ENCODE assay signal across 12 mouse cellular contexts in the genomic region with DNA sequence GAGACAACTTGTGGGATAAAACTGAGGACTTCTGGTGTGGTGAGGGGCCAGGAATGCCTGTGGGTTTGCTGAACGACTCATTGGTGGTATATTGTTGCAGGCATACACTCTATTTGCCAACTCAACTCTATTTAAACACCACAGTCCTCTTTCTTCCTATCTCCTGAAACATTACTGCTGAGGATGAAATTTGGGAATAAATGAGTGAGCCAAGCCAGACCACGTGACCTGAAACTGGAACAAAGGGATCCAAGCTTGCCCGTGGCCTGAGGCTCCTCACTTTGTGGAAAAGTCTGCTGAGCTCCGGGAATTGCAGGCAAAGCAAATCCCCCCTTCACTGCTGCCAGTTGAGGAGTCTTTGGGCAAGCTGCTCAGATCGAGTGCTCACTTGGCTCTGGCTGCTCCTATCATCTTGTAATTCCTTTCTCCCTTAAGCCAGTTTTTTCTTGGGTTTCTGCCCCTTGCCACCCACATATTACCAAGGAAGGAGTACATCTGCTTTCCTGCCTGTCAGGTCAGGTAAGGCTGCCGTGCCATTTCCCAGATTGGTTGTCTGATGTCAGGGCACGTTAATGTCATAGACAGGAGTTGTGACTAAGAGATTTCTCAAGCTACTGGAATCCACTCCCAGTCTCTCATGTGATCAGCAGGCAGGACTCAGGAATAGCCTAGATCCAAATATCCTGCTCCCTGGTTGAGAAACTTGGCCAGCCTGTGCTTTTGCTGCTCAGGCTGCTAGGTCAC. TPM values are rescaled to one million over a fixed set of nuclear protein-coding genes. Genes with fewer than 3 reads are reported as not detected.
A peak's percentile ranks its signal among the peaks of the same experiment; 100 is the strongest.
DNase-seq lines count a peak whose midpoint lies in the region; ATAC-seq and TF ChIP-seq lines count a peak whose summit lies in the region.
"Had no signal": no experiment of that assay in that cellular context is flagged by ENCODE, and none has a peak within 500 bp of the region (broad histone marks: within the 10 kb centered on the region; RNA-seq: fewer than 3 reads in every experiment).

No protein-coding gene starts in this region.

- 51% methylated on average over 7 of the region's 7 CpGs for whole genome bisulfite sequencing in heart, embryonic 11.5 days (ENCODE audit: insufficient replicate concordance)
- 61% methylated on average over 7 of the region's 7 CpGs for WGBS in intestine, postnatal 0 days

- no peaks in the 10 kb centered on the region for H3K9me3 ChIP-seq in heart, embryonic 11.5 days (replicated peaks; ENCODE audit: control insufficient read depth, low read length)
- no peaks in the 10 kb centered on the region for H3K9me3 ChIP-seq in ES-E14 (ENCODE audit: control insufficient read depth, insufficient read depth, low read depth, low read length)
- no peaks in the 10 kb centered on the region for H3K9me3 ChIP-seq in intestine, postnatal 0 days (ENCODE audit: control insufficient read depth)
- H3K9me3 ChIP-seq: limb, embryonic 13.5 days had no signal

- no peak for TF ChIP-seq CTCF in intestine, postnatal 0 days (IDR thresholded peaks at IDR 0.05; ENCODE audit: low read depth)

- no peaks in the 10 kb centered on the region for H3K36me3 ChIP-seq in heart, embryonic 11.5 days (ENCODE audit: control insufficient read depth, insufficient read depth, low read length)
- no peaks in the 10 kb centered on the region for H3K36me3 ChIP-seq in ES-E14 (ENCODE audit: control insufficient read depth, insufficient read depth, low read length, poor library complexity, severe bottlenecking)
- H3K36me3 ChIP-seq in intestine, postnatal 0 days (ENCODE audit: control insufficient read depth, insufficient read depth) = no peaks in the 10 kb centered on the region
- H3K36me3 ChIP-seq: limb, embryonic 13.5 days had no signal

- intact Hi-C loops in left cerebral cortex, postnatal 14 days (cut with DNase I) = loop anchor here (2.0 kb wide), 1 partner anchor 18 kb away; no protein-coding TSS in a partner anchor

- no peak overlapping the region for H3K4me2 ChIP-seq in heart, embryonic 11.5 days
- no peak overlapping the region for H3K4me2 ChIP-seq in intestine, postnatal 0 days (replicated peaks; ENCODE audit: low read depth)
- H3K4me2 ChIP-seq: limb, embryonic 13.5 days had no signal

- peaks cover 2% of the 10 kb centered on the region; the same call in 1 of the 2 replicates for H3K27me3 ChIP-seq in heart, embryonic 11.5 days (ENCODE audit: control insufficient read depth, insufficient read depth, low read length)
- H3K27me3 ChIP-seq in intestine, postnatal 0 days (replicated peaks; ENCODE audit: control insufficient read depth, insufficient read depth, low read length) = no peaks in the 10 kb centered on the region
- H3K27me3 ChIP-seq: limb, embryonic 13.5 days had no signal

- H3K4me1 ChIP-seq in heart, embryonic 11.5 days (ENCODE audit: control insufficient read depth, insufficient read depth, low read length) = no peaks in the 10 kb centered on the region
- peaks cover 0 to 6% of the 10 kb centered on the region in 2 experiments; a peak in 1 of 4 replicates for H3K4me1 ChIP-seq in ES-E14 (ENCODE audit: control insufficient read depth in 2 of 2, insufficient read depth in 2 of 2, low read length in 2 of 2, poor library complexity in 1 of 2)
- no peaks in the 10 kb centered on the region for H3K4me1 ChIP-seq in intestine, postnatal 0 days (replicated peaks; ENCODE audit: control insufficient read depth, insufficient read depth, low read length)
- H3K4me1 ChIP-seq: limb, embryonic 13.5 days had no signal

- H3K4me3 ChIP-seq in heart, embryonic 11.5 days (ENCODE audit: low read depth, low read length) = no peak overlapping the region
- no peak overlapping the region for H3K4me3 ChIP-seq in ES-E14 (ENCODE audit: insufficient read depth in 1 of 2, low read depth in 1 of 2, low read length in 2 of 2, poor library complexity in 1 of 2, severe bottlenecking in 1 of 2)
- no peak overlapping the region for H3K4me3 ChIP-seq in intestine, postnatal 0 days (ENCODE audit: low read depth, low read length)
- H3K4me3 ChIP-seq: limb, embryonic 13.5 days had no signal

- in situ Hi-C loops in ES-E14 (cut with MboI; ENCODE audit: low sequenced_read_pairs in 2 of 2, unreplicated experiment in 2 of 2) = no loop called here

- DNase-seq in heart, adult 18-20 months = peak; percentile 20 to 27
- DNase-seq in ES-E14 (ENCODE audit: low read depth, low spot score) = no peak
- peak; percentile 58 to 64 for DNase-seq in cerebellum, adult 18-20 months
- peak; percentile 9 to 39 for DNase-seq in left cerebral cortex, postnatal 14 days (ENCODE audit: low spot score in 2 of 2)
- DNase-seq in thymus, postnatal 25 days = no peak
- DNase-seq in thymus, adult 18-20 months = no peak
- DNase-seq: gastrocnemius, postnatal 25 days; thymus, postnatal 14 days had no signal

- no peak for ATAC-seq in heart, embryonic 11.5 days (replicated peaks; ENCODE audit: insufficient number of reproducible peaks, low FRiP score, low TSS enrichment)
- ATAC-seq in intestine, postnatal 0 days = no peak
- ATAC-seq: intestine, embryonic 16.5 days had no signal

- H3K9ac ChIP-seq in heart, embryonic 11.5 days (ENCODE audit: low read depth, low read length) = no peak overlapping the region
- H3K9ac ChIP-seq in ES-E14 (ENCODE audit: insufficient read depth, low read depth, low read length, poor library complexity, severe bottlenecking) = no peak overlapping the region
- H3K9ac ChIP-seq in intestine, postnatal 0 days (ENCODE audit: low read depth, low read length) = no peak overlapping the region
- H3K9ac ChIP-seq: limb, embryonic 13.5 days had no signal

- no peak overlapping the region for H3K27ac ChIP-seq in heart, embryonic 11.5 days (ENCODE audit: low read depth, low read length)
- peak overlapping the region; percentile 20; the same call in 1 of the 2 replicates for H3K27ac ChIP-seq in ES-E14 (ENCODE audit: insufficient read depth, low read depth, low read length, poor library complexity, severe bottlenecking)
- no peak overlapping the region for H3K27ac ChIP-seq in intestine, postnatal 0 days (ENCODE audit: low read depth, low read length)
- H3K27ac ChIP-seq: limb, embryonic 13.5 days had no signal

TF ChIP-seq in ES-E14, 5 proteins besides CTCF, POLR2A, EP300 and RAD21:
- TF ChIP-seq ZC3H11A (IDR thresholded peaks at IDR 0.05; ENCODE audit: borderline replicate concordance, low read depth, low read length) (no peak), ZNF384 (IDR thresholded peaks at IDR 0.05; ENCODE audit: low read depth, low read length) (no peak), MAFK (IDR thresholded peaks at IDR 0.05; ENCODE audit: insufficient read depth, low read depth, low read length) (no peak), CHD2 (IDR thresholded peaks at IDR 0.05; ENCODE audit: low read depth, low read length) (no peak), HCFC1 (IDR thresholded peaks at IDR 0.05; ENCODE audit: borderline replicate concordance, insufficient read depth, low read length) (no peak)

RNA-seq across cellular contexts. Expression of gene Porcn, which starts 16.5 kb away (rescaled TPM):
- 1 to 10 TPM; 2.0 to 3.0 TPM for total RNA-seq in heart, adult 18-20 months (2021)
- 5.2 and 5.9 TPM in 2 replicates for polyA plus RNA-seq in heart, embryonic 11.5 days (2014; fragmentation: Nextera tagmentation; extraction: Ambion mirVana)
- 59.0 and 96.5 TPM in 2 replicates for total RNA-seq in ES-E14 (2012; rRNA removed)
- 10 to 100 TPM; 83.2 to 83.3 TPM for total RNA-seq in left cerebral cortex, postnatal 14 days (2021)
- polyA plus RNA-seq in intestine, postnatal 0 days (2015; fragmentation: Nextera tagmentation; extraction: Ambion mirVana) = 4.3 TPM in 2 replicates

RNA-seq across cellular contexts. Expression of gene Ftsj1, which starts 29.4 kb away (rescaled TPM):
- total RNA-seq in heart, adult 18-20 months (2021) = 10 to 100 TPM in 1 of 2 experiments, 1 to 10 TPM in 1; 9.8 to 12.2 TPM
- 25.1 and 26.1 TPM in 2 replicates for polyA plus RNA-seq in heart, embryonic 11.5 days (2014; fragmentation: Nextera tagmentation; extraction: Ambion mirVana)
- 19.3 and 20.9 TPM in 2 replicates for total RNA-seq in ES-E14 (2012; rRNA removed)
- 10 to 100 TPM; 22.7 to 25.9 TPM for total RNA-seq in left cerebral cortex, postnatal 14 days (2021)
- 13.1 and 14.1 TPM in 2 replicates for polyA plus RNA-seq in intestine, postnatal 0 days (2015; fragmentation: Nextera tagmentation; extraction: Ambion mirVana)

RNA-seq across cellular contexts. Expression of gene Ebp, which starts 29.5 kb away (rescaled TPM):
- total RNA-seq in heart, adult 18-20 months (2021) = 10 to 100 TPM; 17.7 to 20.0 TPM
- polyA plus RNA-seq in heart, embryonic 11.5 days (2014; fragmentation: Nextera tagmentation; extraction: Ambion mirVana) = 24.4 and 37.4 TPM in 2 replicates
- 85.5 and 85.8 TPM in 2 replicates for total RNA-seq in ES-E14 (2012; rRNA removed)
- total RNA-seq in left cerebral cortex, postnatal 14 days (2021) = 10 to 100 TPM; 31.7 to 33.3 TPM
- 67.1 and 73.3 TPM in 2 replicates for polyA plus RNA-seq in intestine, postnatal 0 days (2015; fragmentation: Nextera tagmentation; extraction: Ambion mirVana)

RNA-seq across cellular contexts. Expression of gene Tbc1d25, which starts 46.9 kb away (rescaled TPM):
- 1 to 10 TPM; 4.0 to 4.3 TPM for total RNA-seq in heart, adult 18-20 months (2021)
- polyA plus RNA-seq in heart, embryonic 11.5 days (2014; fragmentation: Nextera tagmentation; extraction: Ambion mirVana) = 10.4 and 12.1 TPM in 2 replicates
- 10.5 and 13.7 TPM in 2 replicates for total RNA-seq in ES-E14 (2012; rRNA removed)
- total RNA-seq in left cerebral cortex, postnatal 14 days (2021) = 10 to 100 TPM; 15.7 to 16.3 TPM
- polyA plus RNA-seq in intestine, postnatal 0 days (2015; fragmentation: Nextera tagmentation; extraction: Ambion mirVana) = 4.0 and 4.5 TPM in 2 replicates

RNA-seq across cellular contexts. Expression of gene Slc38a5, which starts 48.1 kb away (rescaled TPM):
- total RNA-seq in heart, adult 18-20 months (2021) = under 1 TPM; 0.36 to 0.67 TPM
- 17.5 and 23.8 TPM in 2 replicates for polyA plus RNA-seq in heart, embryonic 11.5 days (2014; fragmentation: Nextera tagmentation; extraction: Ambion mirVana)
- total RNA-seq in ES-E14 (2012; rRNA removed) = 3.6 and 7.2 TPM in 2 replicates
- total RNA-seq in left cerebral cortex, postnatal 14 days (2021) = 10 to 100 TPM; 11.9 to 12.7 TPM
- 1.1 and 1.3 TPM in 2 replicates for polyA plus RNA-seq in intestine, postnatal 0 days (2015; fragmentation: Nextera tagmentation; extraction: Ambion mirVana)
- total RNA-seq: gastrocnemius, postnatal 25 days had no signal

Comparison
In these comparisons a context has a peak if more than half of its experiments do, and no peak if none do; other contexts are left out.
1. DNase-seq: peak in heart, adult 18-20 months (2 of 2), cerebellum, adult 18-20 months (2 of 2) and left cerebral cortex, postnatal 14 days (2 of 2); none in ES-E14 (single experiment), thymus, postnatal 25 days (single experiment) and thymus, adult 18-20 months (0 of 2).
2. RNA of gene Porcn, which starts 16.5 kb away (total RNA-seq): 83.2 to 83.3 TPM in left cerebral cortex, postnatal 14 days and 59.0 to 96.5 TPM in ES-E14; 2.0 to 3.0 TPM in heart, adult 18-20 months; every median in the first group is over 10 times any median in the second.